Mouse (Mus musculus): ENCODE results near the gene Vstm4. TPM values are rescaled to one million over a fixed set of nuclear protein-coding genes. Genes with fewer than 3 reads are reported as not detected.
A peak's percentile ranks its signal among the peaks of the same experiment; 100 is the strongest.

Gene Vstm4
- total and polyA plus RNA-seq, 2 experiments from 2014 or later: 8.2 to 8.9 TPM

DNA sequence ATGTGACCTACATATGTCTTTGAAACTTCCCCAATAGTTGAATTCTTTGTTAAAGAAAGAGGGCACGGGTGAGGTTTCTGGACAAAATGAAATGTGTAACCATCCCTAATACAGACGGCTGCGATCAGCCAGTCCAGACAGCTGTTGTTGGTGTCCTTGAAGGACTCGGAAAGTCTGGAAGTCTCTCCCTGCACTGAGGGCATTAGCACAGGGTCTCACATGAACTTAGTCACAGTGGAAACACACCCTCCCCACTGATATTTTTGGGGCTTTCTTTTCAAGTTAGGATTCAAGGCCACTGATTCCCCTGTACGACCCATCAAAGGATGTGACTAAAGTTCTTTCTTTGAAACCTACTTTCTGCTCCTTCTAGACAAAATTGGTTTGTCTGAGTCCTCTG, 23.8 kb downstream of the Vstm4 start:
- Histone ChIP-seq H3K4me1 (ENCODE audit: insufficient read depth) (no peaks in the 10 kb centered on the region), H3K4me2 (ENCODE audit: low read depth) (no peak overlapping the region), H3K36me3 (ENCODE audit: insufficient read depth) (no peaks in the 10 kb centered on the region), H3K27me3 (ENCODE audit: insufficient read depth, low read length) (no peaks in the 10 kb centered on the region), H3K9me3 (ENCODE audit: low read length) (no peaks in the 10 kb centered on the region), H3K27ac (ENCODE audit: low read depth, low read length) (no peak overlapping the region), H3K9ac (no peak overlapping the region), H3K4me3 (ENCODE audit: low read depth, low read length) (no peak overlapping the region)
- no peak for ATAC-seq
- DNase-seq: no peak
- TF ChIP-seq CTCF (IDR thresholded peaks at IDR 0.05; ENCODE audit: low read depth): no peak
- 85% methylated on average over 5 of the region's 5 CpGs for WGBS

DNA sequence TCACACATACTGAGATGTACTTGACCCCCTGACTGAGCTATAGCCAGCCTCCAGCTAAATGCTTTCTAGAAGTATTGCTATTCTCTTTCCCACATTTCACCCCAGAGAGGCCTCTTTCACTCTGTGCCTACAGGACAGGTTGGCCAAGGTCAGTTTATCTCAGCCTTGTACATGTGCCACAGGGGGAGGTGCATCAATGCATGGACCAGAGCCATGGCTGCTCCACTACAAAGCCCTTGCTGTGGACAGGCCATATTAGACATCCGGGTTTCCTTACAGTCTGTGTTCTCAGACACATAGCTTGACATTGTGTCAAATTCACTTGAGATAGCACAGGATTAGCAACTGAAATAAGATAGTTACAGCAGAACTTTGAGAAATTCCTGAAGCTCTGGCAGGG, 25.1 kb downstream of the Vstm4 start:
- no peak for TF ChIP-seq CTCF (IDR thresholded peaks at IDR 0.05; ENCODE audit: low read depth)
- Histone ChIP-seq H3K27me3 (ENCODE audit: insufficient read depth, low read length) (no peaks in the 10 kb centered on the region), H3K9me3 (ENCODE audit: low read length) (no peaks in the 10 kb centered on the region), H3K4me3 (ENCODE audit: low read depth, low read length) (no peak overlapping the region), H3K27ac (ENCODE audit: low read depth, low read length) (no peak overlapping the region), H3K36me3 (ENCODE audit: insufficient read depth) (no peaks in the 10 kb centered on the region), H3K9ac (no peak overlapping the region), H3K4me2 (ENCODE audit: low read depth) (no peak overlapping the region), H3K4me1 (ENCODE audit: insufficient read depth) (no peaks in the 10 kb centered on the region)
- WGBS: 68% methylated on average over 1 of the region's 1 CpGs
- DNase-seq: no peak
- ATAC-seq: no peak

DNA sequence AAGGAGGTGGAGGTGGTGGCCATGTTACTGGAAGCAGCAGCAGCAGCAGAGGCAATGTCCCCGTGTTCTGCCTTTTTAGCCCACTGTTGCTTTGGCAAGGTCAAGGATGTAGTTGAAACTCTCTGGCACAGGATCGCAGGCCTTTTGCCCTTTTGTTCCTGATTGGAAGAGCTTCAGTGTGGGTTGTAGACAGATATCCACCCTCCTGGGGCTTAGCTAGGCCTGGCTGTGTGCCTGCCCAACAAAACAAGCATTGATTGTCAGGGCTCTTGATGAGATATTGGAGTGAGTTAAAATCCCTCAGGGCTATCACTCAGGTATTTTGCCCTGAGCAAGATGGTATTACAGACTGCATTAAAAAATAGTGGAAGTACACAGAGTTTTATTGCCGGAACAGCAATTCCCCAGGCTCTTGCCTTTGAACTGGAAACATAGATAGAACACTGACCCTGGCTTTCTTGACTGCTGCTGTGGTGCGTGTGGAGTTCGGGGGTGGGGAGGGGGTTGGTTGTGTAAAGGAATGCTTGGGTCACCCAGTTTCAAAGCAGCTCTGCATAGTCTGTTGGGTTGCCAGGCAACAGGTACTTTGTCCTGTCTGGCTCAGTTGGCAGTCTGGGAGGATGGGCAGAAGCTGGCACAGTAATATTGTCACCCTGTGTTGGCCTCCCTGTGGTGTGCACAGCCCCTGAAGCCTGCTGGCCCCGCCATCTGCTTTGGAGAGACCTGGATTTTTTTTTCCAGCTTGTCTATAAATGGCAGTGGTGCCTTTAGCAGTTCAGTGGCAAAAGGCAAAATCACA, 32.5 kb downstream of the Vstm4 start:
- H3K4me3 ChIP-seq (ENCODE audit: low read depth, low read length): no peak overlapping the region
- H3K4me1 ChIP-seq (ENCODE audit: insufficient read depth): peaks cover 4% of the 10 kb centered on the region; the same call in 1 of the 2 replicates
- H3K27ac ChIP-seq (ENCODE audit: low read depth, low read length): 0 out of 2 replicates have a peak overlapping the region, but pooled peaks have one; percentile 21
- H3K9me3 ChIP-seq (ENCODE audit: low read length): no peaks in the 10 kb centered on the region
- H3K9ac ChIP-seq: no peak overlapping the region
- ATAC-seq: peak; percentile 93
- no peak overlapping the region for H3K4me2 ChIP-seq (ENCODE audit: low read depth)
- 6% methylated on average over 6 of the region's 6 CpGs for WGBS
- no peaks in the 10 kb centered on the region for H3K27me3 ChIP-seq (ENCODE audit: insufficient read depth, low read length)
- peak; percentile 49 for DNase-seq
- TF ChIP-seq CTCF (IDR thresholded peaks at IDR 0.05; ENCODE audit: low read depth): no peak
- no peaks in the 10 kb centered on the region for H3K36me3 ChIP-seq (ENCODE audit: insufficient read depth)

DNA sequence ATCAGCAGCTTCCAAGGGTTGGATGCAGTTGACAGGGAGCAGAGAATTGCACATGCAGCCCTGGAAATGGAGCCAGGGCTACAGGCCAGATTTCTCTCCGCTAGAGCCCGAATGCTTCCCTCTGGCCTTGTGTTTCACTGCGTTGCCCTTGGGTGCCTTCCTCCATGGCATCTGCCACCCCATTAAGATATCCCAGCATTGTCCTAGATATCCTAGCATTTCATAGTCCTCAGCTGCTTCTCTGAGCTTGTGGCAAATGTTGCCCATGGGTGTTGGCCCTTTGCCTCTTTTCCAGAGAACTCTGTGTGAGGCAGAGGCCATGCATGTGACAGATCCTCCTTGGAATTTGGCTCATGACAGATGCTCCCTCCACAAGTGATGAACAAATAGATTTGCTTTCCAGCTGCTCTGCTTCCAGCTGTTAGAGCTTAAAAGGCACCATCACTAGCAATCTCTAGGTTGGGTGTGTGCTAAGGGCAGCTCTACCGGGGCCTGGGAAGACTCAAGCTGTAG, 37.8 kb downstream of the Vstm4 start:
- ATAC-seq (no peak; the same call in 1 of the 2 replicates), DNase-seq (peak; percentile 14)
- Histone ChIP-seq H3K27me3 (ENCODE audit: insufficient read depth, low read length) (no peaks in the 10 kb centered on the region), H3K27ac (ENCODE audit: low read depth, low read length) (no peak overlapping the region), H3K36me3 (ENCODE audit: insufficient read depth) (no peaks in the 10 kb centered on the region), H3K9me3 (ENCODE audit: low read length) (no peaks in the 10 kb centered on the region), H3K4me3 (ENCODE audit: low read depth, low read length) (no peak overlapping the region), H3K4me1 (ENCODE audit: insufficient read depth) (no peaks in the 10 kb centered on the region; the same call in 1 of the 2 replicates), H3K9ac (no peak overlapping the region), H3K4me2 (ENCODE audit: low read depth) (no peak overlapping the region)
- WGBS: 65% methylated on average over 4 of the region's 4 CpGs
- no peak for TF ChIP-seq CTCF (IDR thresholded peaks at IDR 0.05; ENCODE audit: low read depth)

DNA sequence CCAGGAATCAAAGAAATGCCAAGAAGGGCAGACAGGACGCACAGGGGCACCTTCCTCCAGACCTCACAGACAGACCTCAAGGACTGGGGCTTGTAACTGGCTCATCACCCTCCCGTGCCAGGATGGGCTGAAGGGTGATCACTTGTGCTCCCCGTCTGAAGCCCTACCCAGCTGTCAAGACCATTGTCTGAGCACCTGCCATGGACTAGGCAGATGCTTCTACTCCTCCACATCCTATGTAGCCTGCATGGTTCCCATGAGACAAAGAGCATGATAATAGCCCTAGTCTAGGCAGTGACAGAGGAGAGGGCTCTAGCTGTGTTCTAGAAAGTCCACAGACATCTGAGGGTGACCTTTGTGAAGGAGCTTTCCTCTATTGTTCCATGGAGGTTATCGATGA, 38.3 kb downstream of the Vstm4 start:
- WGBS: 90% methylated on average over 4 of the region's 4 CpGs
- Histone ChIP-seq H3K4me1 (ENCODE audit: insufficient read depth) (no peaks in the 10 kb centered on the region), H3K27ac (ENCODE audit: low read depth, low read length) (no peak overlapping the region), H3K4me2 (ENCODE audit: low read depth) (no peak overlapping the region), H3K36me3 (ENCODE audit: insufficient read depth) (no peaks in the 10 kb centered on the region), H3K9me3 (ENCODE audit: low read length) (no peaks in the 10 kb centered on the region), H3K9ac (no peak overlapping the region), H3K4me3 (ENCODE audit: low read depth, low read length) (no peak overlapping the region), H3K27me3 (ENCODE audit: insufficient read depth, low read length) (no peaks in the 10 kb centered on the region)
- no peak for ATAC-seq
- no peak for TF ChIP-seq CTCF (IDR thresholded peaks at IDR 0.05; ENCODE audit: low read depth)
- DNase-seq: no peak

DNA sequence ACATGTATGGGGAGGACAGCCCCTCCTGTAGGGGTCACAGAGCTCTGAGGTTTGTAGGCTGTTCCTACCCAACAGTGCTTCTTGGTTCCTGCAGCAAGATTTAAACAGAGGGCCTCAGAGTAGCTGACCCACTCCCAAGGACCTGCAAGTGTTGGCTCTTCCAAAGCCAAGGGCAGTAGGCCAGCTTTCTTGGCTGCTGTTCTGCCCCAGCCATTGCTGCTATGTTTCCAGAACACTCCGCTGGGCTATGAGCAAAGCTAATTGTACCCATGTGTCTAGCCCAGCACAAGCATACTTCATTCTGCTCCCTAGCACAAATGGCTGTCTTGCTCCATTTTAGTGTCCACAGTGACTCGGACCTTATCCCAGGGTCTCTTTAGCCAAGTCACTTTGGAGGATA, 40.3 kb downstream of the Vstm4 start:
- 88% methylated on average over 2 of the region's 2 CpGs for WGBS
- Histone ChIP-seq H3K4me3 (ENCODE audit: low read depth, low read length) (no peak overlapping the region), H3K4me2 (ENCODE audit: low read depth) (no peak overlapping the region), H3K36me3 (ENCODE audit: insufficient read depth) (no peaks in the 10 kb centered on the region), H3K27me3 (ENCODE audit: insufficient read depth, low read length) (no peaks in the 10 kb centered on the region), H3K4me1 (ENCODE audit: insufficient read depth) (no peaks in the 10 kb centered on the region), H3K27ac (ENCODE audit: low read depth, low read length) (no peak overlapping the region), H3K9me3 (ENCODE audit: low read length) (no peaks in the 10 kb centered on the region), H3K9ac (no peak overlapping the region)
- TF ChIP-seq CTCF (IDR thresholded peaks at IDR 0.05; ENCODE audit: low read depth): no peak
- ATAC-seq: peak; percentile 48; the same call in 1 of the 2 replicates
- peak; percentile 43 for DNase-seq

DNA sequence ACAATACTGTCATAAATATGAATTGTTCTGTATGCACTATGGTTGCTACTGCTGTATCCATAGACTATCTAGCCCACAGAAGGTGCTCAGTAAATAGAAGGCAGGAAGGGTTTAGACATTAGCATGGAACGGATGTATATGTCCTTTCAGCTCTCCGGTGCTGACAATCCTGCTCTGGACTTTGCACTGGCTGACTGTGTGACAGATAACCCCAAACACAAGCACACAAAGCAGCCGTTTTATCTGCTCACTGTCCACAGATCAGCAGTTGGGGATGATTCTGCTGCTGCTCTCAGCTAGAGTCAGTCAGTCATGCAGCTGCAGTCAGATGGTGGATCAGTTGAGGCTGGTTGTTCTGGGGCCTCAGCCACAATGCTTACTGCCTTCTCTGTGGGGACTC, 46.6 kb downstream of the Vstm4 start:
- Histone ChIP-seq H3K9me3 (ENCODE audit: low read length) (no peaks in the 10 kb centered on the region), H3K27me3 (ENCODE audit: insufficient read depth, low read length) (no peaks in the 10 kb centered on the region), H3K9ac (no peak overlapping the region), H3K4me2 (ENCODE audit: low read depth) (no peak overlapping the region), H3K36me3 (ENCODE audit: insufficient read depth) (no peaks in the 10 kb centered on the region), H3K4me3 (ENCODE audit: low read depth, low read length) (no peak overlapping the region), H3K4me1 (ENCODE audit: insufficient read depth) (no peaks in the 10 kb centered on the region), H3K27ac (ENCODE audit: low read depth, low read length) (no peak overlapping the region)
- WGBS: 87% methylated on average over 3 of the region's 3 CpGs
- ATAC-seq: no peak
- no peak for DNase-seq
- TF ChIP-seq CTCF (IDR thresholded peaks at IDR 0.05; ENCODE audit: low read depth): no peak
